Mouse (Mus musculus): ENCODE measurements at regions not wholly inside any gene's neighbourhood (a gene's known extent, or its start where the extent isn't known, plus 50 kb on each side); places are given as distances from the start of the nearest gene placed in this dataset.

DNA sequence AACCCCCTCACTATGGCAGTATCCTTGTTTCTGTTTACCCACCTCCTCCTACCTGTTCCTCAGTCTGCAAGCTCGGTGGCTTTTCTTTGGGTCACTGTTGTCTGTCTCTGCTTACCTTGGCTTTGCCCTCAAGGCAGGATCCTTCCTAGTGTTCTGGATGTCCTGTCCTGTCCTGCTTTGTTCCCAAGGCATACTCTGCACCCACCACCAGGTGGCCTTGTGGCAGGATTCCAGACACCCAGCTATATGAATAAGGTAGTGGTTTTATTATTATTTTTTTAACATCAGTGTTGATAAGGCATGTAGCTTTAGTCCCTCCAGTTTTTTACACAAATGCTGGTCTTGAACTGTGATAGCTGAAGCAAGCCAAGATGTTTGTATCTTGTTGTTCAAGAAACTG is 478.7 kb downstream of the 1700129C05Rik start:
- TF ChIP-seq CTCF (IDR thresholded peaks at IDR 0.05; ENCODE audit: low read depth) (peak; percentile 38), EP300 (IDR thresholded peaks at IDR 0.05; ENCODE audit: low read depth) (no peak)

Measured in heart, postnatal 0 days (tissue).